Mouse (Mus musculus): ENCODE data around the gene Plekhj1.

Gene Plekhj1

GRCm38 (mm10) chr10:80748609-80749008 lies 49.8 kb downstream of the Plekhj1 start:
- DNase-seq (ENCODE audit: low spot score), result no peak

DNA sequence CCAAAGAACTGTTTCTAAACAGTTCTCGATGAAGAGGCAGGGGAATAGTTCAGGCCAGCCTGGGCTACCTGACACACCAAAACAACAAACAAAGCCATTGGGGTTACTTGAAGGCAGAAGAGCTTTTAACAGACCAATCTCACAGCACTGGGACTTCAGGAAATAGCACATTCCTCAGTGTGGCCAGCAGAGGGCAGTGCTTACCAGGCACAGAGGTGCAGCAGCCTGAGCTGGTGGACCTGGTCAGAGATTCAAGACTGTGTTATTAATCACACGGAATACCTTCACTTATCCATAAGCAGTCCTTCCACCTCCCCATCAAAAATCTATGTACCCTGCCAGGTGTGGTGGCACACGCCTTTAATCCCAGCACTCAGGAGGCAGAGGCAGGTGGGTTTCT lies 51.0 kb downstream of the Plekhj1 start:
- peak; percentile 72 for DNase-seq (ENCODE audit: low spot score)

Measured in layer of hippocampus, adult 11-12 months (tissue).